Comparison of ENCODE assay signal across 8 mouse cellular contexts in the genomic region with DNA sequence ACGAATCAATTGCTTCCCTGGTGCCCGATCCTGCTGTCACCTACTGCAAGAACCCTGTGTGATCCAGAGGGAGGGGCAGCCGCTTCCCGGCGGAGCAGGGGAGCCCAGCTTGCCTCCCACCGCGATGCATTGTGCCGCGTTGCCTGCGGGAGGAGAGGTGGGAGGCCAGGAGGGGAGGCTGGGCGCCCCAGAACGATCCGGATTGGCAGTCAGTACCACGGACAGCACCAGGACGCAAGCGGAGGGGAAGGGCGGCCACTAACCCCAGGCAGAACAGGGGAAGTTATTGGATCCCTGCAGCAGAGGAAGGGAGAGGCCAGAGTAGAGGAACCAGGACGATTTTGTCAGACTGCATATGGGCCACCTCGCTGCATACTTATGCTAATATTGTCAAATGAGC. TPM values are rescaled to one million over a fixed set of nuclear protein-coding genes. Genes with fewer than 3 reads are reported as not detected.
DNase-seq lines count a peak whose midpoint lies in the region; ATAC-seq and TF ChIP-seq lines count a peak whose summit lies in the region.

No protein-coding gene starts in this region.

- no peak for TF ChIP-seq EP300 in heart, postnatal 0 days (IDR thresholded peaks at IDR 0.05; ENCODE audit: low read depth)

- whole genome bisulfite sequencing in heart, postnatal 0 days = 2% methylated on average over 19 of the region's 19 CpGs

- no peak overlapping the region for H3K4me2 ChIP-seq in heart, postnatal 0 days (ENCODE audit: low read depth, low read length)

- peaks cover 25% of the 10 kb centered on the region for H3K27me3 ChIP-seq in heart, postnatal 0 days (ENCODE audit: control insufficient read depth, insufficient read depth, low read length)

- no peaks in the 10 kb centered on the region for H3K4me1 ChIP-seq in heart, postnatal 0 days (ENCODE audit: control insufficient read depth, insufficient read depth)

- H3K27ac ChIP-seq in heart, postnatal 0 days (ENCODE audit: low read depth) = no peak overlapping the region

- no peak for TF ChIP-seq CTCF in heart, postnatal 0 days (IDR thresholded peaks at IDR 0.05; ENCODE audit: low read depth)

- no peak overlapping the region for H3K9ac ChIP-seq in heart, postnatal 0 days (replicated peaks; ENCODE audit: low read depth, low read length)

- DNase-seq in ES-CJ7 (ENCODE audit: low read depth, low spot score) (peak; percentile 85), ZHBTc4 (ENCODE audit: low read depth, low spot score) (peak; percentile 92)
- DNase-seq in embryo, embryonic 10 days (ENCODE audit: low spot score) = peak; percentile 88
- peak; percentile 45 for DNase-seq in heart, postnatal 0 days (ENCODE audit: low spot score)
- peak; percentile 63 to 75 for DNase-seq in layer of hippocampus, postnatal 36 days
- peak; percentile 84 for DNase-seq in mesoderm, embryonic 11.5 days (ENCODE audit: low read depth, low spot score)
- DNase-seq in right cerebral cortex, postnatal 10 days (ENCODE audit: low spot score in 2 of 2) = peak; percentile 78 to 81
- no peak for DNase-seq in T-cell, adult 2 months (ENCODE audit: low spot score)

- no peaks in the 10 kb centered on the region for H3K36me3 ChIP-seq in heart, postnatal 0 days (replicated peaks; ENCODE audit: control insufficient read depth, insufficient read depth, low read length)

- no peaks in the 10 kb centered on the region for H3K9me3 ChIP-seq in heart, postnatal 0 days (replicated peaks; ENCODE audit: control insufficient read depth, low read length)

- H3K4me3 ChIP-seq in heart, postnatal 0 days (ENCODE audit: low read depth, low read length) = no peak overlapping the region

- ATAC-seq in heart, postnatal 0 days (ENCODE audit: insufficient read depth, low read depth) = 0 out of 2 replicates have a peak, but pooled peaks have one; percentile 41

RNA-seq across cellular contexts. Expression of a gene that starts 0.5 kb away (rescaled TPM):
- not detected in 2 replicates for total RNA-seq in heart, postnatal 0 days (2014; rRNA removed; ENCODE audit: low replicate concordance)
- polyA plus RNA-seq in heart, postnatal 0 days (2015; fragmentation: Nextera tagmentation; extraction: Ambion mirVana) = not detected in 2 replicates
- total RNA-seq in layer of hippocampus, postnatal 36 days (2021) = 100 to 1,000 TPM; 207 to 220 TPM

Comparison
In these comparisons a context has a peak if more than half of its experiments do, and no peak if none do; other contexts are left out.
1. RNA of a gene that starts 0.5 kb away (total RNA-seq): 207 to 220 TPM in layer of hippocampus, postnatal 36 days; not detected in heart, postnatal 0 days; every median in the first group is over 100 times any median in the second.